Mouse (Mus musculus): ENCODE data around the gene Nxt1.

DNA sequence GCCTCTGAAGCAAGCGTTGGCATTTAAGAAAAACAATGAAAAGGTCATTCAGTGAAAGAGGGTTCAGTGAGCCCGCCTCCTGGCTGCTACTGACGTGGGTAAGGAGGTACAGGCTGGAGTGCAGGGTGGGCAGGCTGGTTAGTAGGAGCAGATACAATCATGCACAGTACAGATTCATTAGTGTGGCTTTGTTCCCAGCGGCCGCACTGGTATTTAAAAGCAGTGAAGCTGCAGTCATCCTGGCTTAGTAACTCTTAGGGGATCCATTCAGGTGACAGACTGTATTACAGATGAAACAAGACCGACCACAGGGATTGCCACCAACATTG is 34.8 kb downstream of the Nxt1 start:
- no peak for TF ChIP-seq GATA1 (IDR thresholded peaks at IDR 0.05; ENCODE audit: borderline replicate concordance, low read length)
- no peak for TF ChIP-seq FLI1 (IDR thresholded peaks at IDR 0.05; ENCODE audit: low read length)

All from megakaryocyte, embryonic 14.5 days (primary cell).